Mouse (Mus musculus) cortical plate, adult 2 months (tissue): ENCODE data around the gene Hspa12a.

ENCODE experiments used
- CTCF ChIP-seq: fragments of 200-500 bp; IDR thresholded peaks from 2 replicates; pipeline ENCODE4 v1.5.1; 2011; ENCODE audit warnings: mild to moderate bottlenecking, control low read depth, low read length; ENCODE audit not compliant: insufficient read depth; ENCODE audit errors: extremely low read depth
- POLR2A ChIP-seq: fragments of 200-500 bp; IDR thresholded peaks from 2 replicates; pipeline ENCODE4 v1.6.1; 2011; ENCODE audit warnings: mild to moderate bottlenecking, low read length, control low read depth; ENCODE audit not compliant: insufficient read depth; ENCODE audit errors: extremely low read depth

- TF ChIP-seq CTCF (no peak), POLR2A (no peak)
Measured at GRCm38 (mm10) chr19:58872381-58873259, 70.8 kb downstream of the Hspa12a start.
